Mouse (Mus musculus) forebrain, embryonic 11.5 days (tissue): ENCODE results near the gene Csl. TPM values are rescaled to one million over a fixed set of nuclear protein-coding genes. Genes with fewer than 3 reads are reported as not detected.

Source experiments
- ATAC-seq: fragments of 200-750 bp; cut with Nextera tagmentation; replicated peaks from 2 replicates; pipeline ENCODE4 v1.8.0; 2017; ENCODE audit warnings: moderate TSS enrichment; ENCODE audit not compliant: low FRiP score
- DNase-seq: peaks from one replicate; pipeline ENCODE4 v3.0.0-alpha.2; 2017; ENCODE audit warnings: low spot score
- H3K27ac ChIP-seq: fragments of 300-500 bp; sonication (generic); 2 replicates; pipeline ENCODE4 v1.5.1; 2014; ENCODE audit warnings: low read depth, low read length
- H3K27me3 ChIP-seq: fragments of 300-500 bp; sonication (generic); 2 replicates; pipeline ENCODE4 v1.6.1; 2014; ENCODE audit warnings: mild to moderate bottlenecking, low read length, mixed read lengths; ENCODE audit not compliant: control insufficient read depth, insufficient read depth
- H3K36me3 ChIP-seq: fragments of 300-500 bp; sonication (generic); 2 replicates; pipeline ENCODE4 v1.6.1; 2014; ENCODE audit warnings: mild to moderate bottlenecking, low read length, moderate library complexity, mixed read lengths; ENCODE audit not compliant: control insufficient read depth, insufficient read depth
- H3K4me1 ChIP-seq: fragments of 300-500 bp; sonication (generic); replicated peaks from 2 replicates; pipeline ENCODE4 v1.6.1; 2014; ENCODE audit warnings: low read length, mixed read lengths; ENCODE audit not compliant: control insufficient read depth, insufficient read depth
- H3K4me2 ChIP-seq: fragments of 300-500 bp; sonication (generic); 2 replicates; pipeline ENCODE4 v1.6.1; 2014; ENCODE audit warnings: low read depth, mild to moderate bottlenecking, low read length, moderate library complexity, mixed read lengths; ENCODE audit not compliant: severe bottlenecking
- H3K4me3 ChIP-seq: fragments of 300-500 bp; sonication (generic); 2 replicates; pipeline ENCODE4 v1.5.1; 2014; ENCODE audit warnings: low read depth, low read length
- H3K9ac ChIP-seq: fragments of 300-500 bp; sonication (generic); 2 replicates; pipeline ENCODE4 v1.6.1; 2014; ENCODE audit warnings: low read length
- H3K9me3 ChIP-seq: fragments of 300-500 bp; sonication (generic); 2 replicates; pipeline ENCODE4 v1.6.1; 2016; ENCODE audit warnings: low read length, mixed read lengths; ENCODE audit not compliant: control insufficient read depth
- WGBS: fragments of 180-500 bp; shearing (Covaris S2); extraction: QIAGEN DNeasy Blood & Tissue Kit; methylation state at CpG from one replicate; pipeline ENCODE4 v1.1.7; 2014; 5-methylcytosine and 5-hydroxymethylcytosine counted together
- polyA plus RNA-seq: library from polyadenylated mRNA; unstranded; fragments of >200 nt; fragmentation: Nextera tagmentation; extraction: Ambion mirVana; gene quantifications from 2 replicates; pipeline ENCODE4 v1.2.1, GENCODE M21; 2014

Gene Csl
- polyA plus RNA-seq, 1 experiment from 2014 or later = 0.09 TPM

GRCm38 (mm10) chr10:99711567-99711966 is 47.9 kb downstream of the Csl start:
- no peak for DNase-seq
- Histone ChIP-seq H3K4me1 (no peaks in the 10 kb centered on the region), H3K36me3 (no peaks in the 10 kb centered on the region), H3K9ac (no peak overlapping the region), H3K27ac (no peak overlapping the region), H3K4me3 (no peak overlapping the region), H3K9me3 (no peaks in the 10 kb centered on the region), H3K4me2 (no peak overlapping the region), H3K27me3 (no peaks in the 10 kb centered on the region)
- no peak for ATAC-seq
- 91% methylated on average over 1 of the region's 1 CpGs for WGBS
